ENCODE assay signal across 9 mouse cellular contexts in the genomic region with DNA sequence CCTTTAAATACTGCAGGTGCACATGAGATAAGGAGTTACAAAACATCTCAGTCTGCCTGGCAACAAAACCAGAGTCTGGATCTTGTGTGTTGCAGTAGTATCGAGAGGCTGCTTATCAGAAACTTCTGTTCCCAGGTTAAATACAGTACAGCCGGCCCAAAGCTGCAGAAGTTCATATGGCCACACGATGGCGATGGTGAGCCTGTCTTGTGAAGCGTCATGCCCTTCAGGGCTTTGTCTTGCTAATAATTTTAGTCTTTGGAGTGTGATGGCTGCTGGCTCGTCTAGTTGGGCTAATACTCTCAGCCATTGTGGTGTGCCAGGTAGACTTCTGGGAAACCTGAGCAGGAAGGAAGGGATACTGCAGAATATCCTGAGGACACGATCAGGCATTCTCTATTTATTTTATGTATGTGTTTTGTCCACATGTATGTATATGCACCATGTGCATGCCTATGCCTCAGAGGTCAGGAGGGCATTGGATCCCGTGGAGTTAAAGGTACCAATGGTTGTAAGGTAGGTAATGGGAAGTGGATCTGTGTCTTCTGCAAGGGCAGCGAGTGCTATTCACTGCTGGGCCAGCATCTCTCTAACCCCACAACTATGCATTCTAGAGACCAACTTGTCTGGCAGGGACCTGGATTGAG. TPM values are rescaled to one million over a fixed set of nuclear protein-coding genes. Genes with fewer than 3 reads are reported as not detected.
DNase-seq lines count a peak whose midpoint lies in the region; ATAC-seq and TF ChIP-seq lines count a peak whose summit lies in the region.
"Had no signal": no experiment of that assay in that cellular context is flagged by ENCODE, and none has a peak within 500 bp of the region (broad histone marks: within the 10 kb centered on the region; RNA-seq: fewer than 3 reads in every experiment).

No protein-coding gene starts in this region.

- peaks cover 18% of the 10 kb centered on the region for H3K27me3 ChIP-seq in hindbrain, embryonic 12.5 days

- peak; percentile 80 for TF ChIP-seq CTCF in gastrocnemius, adult 2 months (IDR thresholded peaks at IDR 0.05)
- peak; percentile 89 for TF ChIP-seq CTCF in layer of hippocampus, adult 2 months (conservative IDR thresholded peaks at IDR 0.05)

- no peaks in the 10 kb centered on the region for H3K9me3 ChIP-seq in hindbrain, embryonic 12.5 days (replicated peaks)
- H3K9me3 ChIP-seq: lung, embryonic 15.5 days had no signal

- DNase-seq in gastrocnemius, adult 2 months, result peak; percentile 46
- DNase-seq in gastrocnemius, adult 8-10 months (ENCODE audit: low spot score in 2 of 2), result no peak
- DNase-seq in adrenal gland, postnatal 14 days, result peak; percentile 76
- peak; percentile 74 for DNase-seq in embryo, embryonic 11.5 days (ENCODE audit: low read depth, low spot score)
- DNase-seq in layer of hippocampus, adult 2 months (ENCODE audit: low spot score in 2 of 2), result peak; percentile 61 to 71
- peak; percentile 63 for DNase-seq in lung, postnatal 36 days
- peak; percentile 64 for DNase-seq in retina, postnatal 7 days (ENCODE audit: low read depth, low spot score)

- no peaks in the 10 kb centered on the region for H3K36me3 ChIP-seq in hindbrain, embryonic 12.5 days
- H3K36me3 ChIP-seq: lung, embryonic 15.5 days had no signal

- H3K4me1 ChIP-seq in hindbrain, embryonic 12.5 days, result no peaks in the 10 kb centered on the region
- H3K4me1 ChIP-seq: lung, embryonic 15.5 days had no signal

- 26% methylated on average over 9 of the region's 9 CpGs for WGBS in hindbrain, embryonic 12.5 days

- intact Hi-C loops in gastrocnemius, adult 2 months (cut with DNase I), result loop anchor here (1.0 to 10.0 kb wide), 2 partner anchors 129 to 461 kb away; no protein-coding TSS in a partner anchor

- H3K27ac ChIP-seq in gastrocnemius, adult 2 months, result no peak overlapping the region
- H3K27ac ChIP-seq in hindbrain, embryonic 12.5 days, result no peak overlapping the region
- H3K27ac ChIP-seq in layer of hippocampus, adult 2 months, result no peak overlapping the region
- H3K27ac ChIP-seq: lung, embryonic 15.5 days had no signal

- no peak overlapping the region for H3K4me3 ChIP-seq in gastrocnemius, adult 2 months
- no peak overlapping the region for H3K4me3 ChIP-seq in hindbrain, embryonic 12.5 days
- H3K4me3 ChIP-seq in layer of hippocampus, adult 2 months, result no peak overlapping the region
- H3K4me3 ChIP-seq: lung, embryonic 15.5 days had no signal

- ATAC-seq in hindbrain, embryonic 12.5 days (ENCODE audit: low FRiP score), result peak; percentile 58

- H3K4me2 ChIP-seq in hindbrain, embryonic 12.5 days (replicated peaks), result no peak overlapping the region
- H3K4me2 ChIP-seq: lung, embryonic 15.5 days had no signal

- no peak overlapping the region for H3K9ac ChIP-seq in hindbrain, embryonic 12.5 days
- H3K9ac ChIP-seq: lung, embryonic 15.5 days had no signal

RNA-seq across cellular contexts. Expression of a gene that starts 29.4 kb away (rescaled TPM):
- not detected for total RNA-seq in gastrocnemius, adult 2 months (2021)
- total RNA-seq in gastrocnemius, adult 8-10 months (2022), result not detected
- not detected in 2 replicates for total RNA-seq in adrenal gland, postnatal 14 days (2021)
- 0.36 and 1.6 TPM in 2 replicates for polyA plus RNA-seq in hindbrain, embryonic 12.5 days (2016; fragmentation: Nextera tagmentation; extraction: Ambion mirVana)
- total RNA-seq in layer of hippocampus, adult 2 months (2021), result not detected

Comparison
In these comparisons a context has a peak if more than half of its experiments do, and no peak if none do; other contexts are left out.
1. DNase-seq: peak in gastrocnemius, adult 2 months (single experiment), adrenal gland, postnatal 14 days (single experiment), embryo, embryonic 11.5 days (single experiment), layer of hippocampus, adult 2 months (2 of 2), lung, postnatal 36 days (single experiment) and retina, postnatal 7 days (single experiment); none in gastrocnemius, adult 8-10 months (0 of 2).